Mouse (Mus musculus): ENCODE data around the gene Ikzf3.

Gene Ikzf3

DNA sequence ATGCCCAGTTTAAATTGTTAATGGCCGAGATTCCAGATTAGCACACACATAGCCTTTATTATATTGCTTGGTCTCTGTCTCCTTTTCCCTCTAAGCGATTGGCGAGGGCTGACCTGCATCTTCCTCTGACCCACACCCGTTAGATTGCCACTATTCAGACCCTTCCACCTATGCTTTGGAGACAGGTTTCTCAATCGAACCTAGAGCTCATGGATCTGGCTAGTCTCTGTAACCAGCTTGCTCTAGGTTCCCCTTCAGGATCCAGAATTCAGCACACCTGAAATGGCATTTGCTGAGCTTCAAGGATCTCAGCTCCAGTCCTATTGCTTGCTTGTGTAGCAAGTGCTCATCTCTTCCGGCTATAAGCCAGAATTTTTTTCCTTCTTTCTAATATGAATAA, 23.6 kb upstream of the Ikzf3 start:
- no peak for DNase-seq (ENCODE audit: low read depth, low spot score)

DNA sequence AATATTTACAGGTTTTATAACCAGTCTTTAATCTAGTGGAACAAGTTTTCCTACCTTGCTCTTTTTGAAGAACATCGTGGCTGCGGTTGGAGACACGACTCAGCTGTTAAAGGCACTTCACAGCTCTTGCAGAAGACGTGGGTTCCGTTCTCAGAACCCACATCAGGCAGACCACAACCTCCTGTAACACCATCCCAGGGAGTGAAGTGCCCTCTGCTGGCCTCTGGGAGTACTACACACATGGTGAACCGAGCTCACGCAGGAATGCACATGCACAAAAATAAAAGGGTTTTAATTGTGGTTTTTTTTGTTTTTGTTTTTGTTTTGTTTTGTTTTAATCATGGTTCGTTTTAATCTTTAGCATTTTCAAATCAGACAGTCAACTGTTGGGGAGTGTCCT, 22.5 kb upstream of the Ikzf3 start:
- DNase-seq (ENCODE audit: low read depth, low spot score) = no peak

DNA sequence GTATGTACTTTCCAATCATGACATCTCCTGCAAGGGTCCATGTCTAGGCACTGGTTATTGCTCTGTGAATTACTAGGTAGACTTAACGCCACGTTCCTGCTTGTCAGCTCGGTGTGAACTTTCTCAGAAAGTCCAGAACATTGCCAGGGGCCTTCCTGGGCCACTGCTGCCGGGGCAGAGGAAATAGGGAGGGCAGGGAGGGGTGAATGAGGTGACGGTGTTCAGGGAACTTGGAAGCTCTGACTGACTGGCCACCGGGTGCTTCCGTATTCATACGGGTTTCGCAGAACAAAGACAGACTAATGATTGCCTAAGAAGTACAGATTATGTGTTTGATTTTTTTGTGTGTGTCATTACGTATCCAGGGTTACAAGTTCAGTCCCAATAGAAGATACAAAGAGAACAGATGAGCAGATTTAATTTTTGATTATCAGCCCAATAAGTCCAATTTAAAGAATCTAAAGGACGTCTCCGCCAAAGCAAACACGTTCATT, 18.1 kb upstream of the Ikzf3 start:
- no peak for DNase-seq (ENCODE audit: low read depth, low spot score)

DNA sequence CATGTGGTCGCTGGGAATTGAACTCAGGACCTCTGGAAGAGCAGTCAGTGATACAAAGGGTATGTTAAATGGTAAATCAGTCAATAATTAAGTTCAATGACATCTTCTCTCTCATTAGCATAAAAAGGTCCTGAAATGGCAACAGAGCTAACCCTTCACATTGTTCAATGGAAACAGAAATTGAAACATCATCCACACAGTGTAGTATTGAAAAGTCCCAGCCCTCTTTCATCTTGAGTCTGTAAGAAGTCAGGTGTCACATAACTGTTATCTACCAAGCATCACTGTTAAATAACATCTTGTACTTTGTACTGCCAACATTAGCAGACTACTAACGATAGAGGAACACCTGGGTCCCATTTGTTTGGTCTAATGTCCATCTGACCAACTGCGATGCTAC, 17.2 kb upstream of the Ikzf3 start:
- no peak for DNase-seq (ENCODE audit: low read depth, low spot score)

DNA sequence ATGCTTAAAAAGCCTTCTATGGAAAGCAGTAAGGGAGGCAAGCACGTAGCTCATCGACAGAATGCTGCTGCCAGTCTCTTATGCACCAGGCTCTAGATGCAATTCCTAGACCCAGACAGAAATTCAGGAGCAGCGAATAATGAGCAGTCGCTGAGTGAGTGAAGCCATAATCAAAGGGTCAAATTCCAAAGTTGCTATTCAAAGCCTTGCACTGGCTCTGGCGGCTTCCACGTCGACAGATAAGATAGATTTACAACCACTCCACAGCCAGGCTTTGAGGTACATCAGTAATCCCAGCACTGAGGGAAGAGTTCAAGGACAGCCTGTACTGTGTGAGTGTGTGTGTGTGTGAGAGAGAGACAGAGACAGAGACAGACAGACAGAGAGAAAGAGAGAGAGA, 15.1 kb upstream of the Ikzf3 start:
- DNase-seq (ENCODE audit: low read depth, low spot score) = no peak

DNA sequence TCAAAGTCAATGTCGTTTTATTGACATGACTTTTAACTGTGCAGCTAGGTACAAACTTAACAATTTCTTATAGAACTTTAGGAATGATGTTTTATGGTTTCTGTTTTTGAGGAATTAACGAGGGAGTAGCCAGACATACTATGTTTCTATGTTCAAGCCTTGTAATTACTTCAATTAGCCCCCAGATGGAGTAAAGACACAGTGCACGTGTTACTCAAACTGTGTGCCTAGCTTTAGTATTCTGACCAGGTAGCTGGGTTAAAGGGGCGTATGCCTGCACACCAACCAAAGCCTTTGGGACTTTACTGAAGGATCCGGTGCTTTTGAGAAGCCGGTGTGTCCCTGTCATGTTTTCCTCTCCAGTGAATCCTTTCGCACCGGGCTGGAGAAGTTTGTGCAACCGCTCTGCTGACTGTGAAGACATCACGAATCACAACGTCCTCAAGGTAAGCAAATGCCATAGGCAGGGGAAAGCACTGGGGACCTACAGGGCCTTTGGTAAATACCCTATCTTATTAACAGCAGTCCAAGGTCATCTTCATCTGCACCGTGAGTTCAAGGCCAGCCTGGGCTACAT, 9.4 kb upstream of the Ikzf3 start:
- DNase-seq (ENCODE audit: low read depth, low spot score) = no peak

DNA sequence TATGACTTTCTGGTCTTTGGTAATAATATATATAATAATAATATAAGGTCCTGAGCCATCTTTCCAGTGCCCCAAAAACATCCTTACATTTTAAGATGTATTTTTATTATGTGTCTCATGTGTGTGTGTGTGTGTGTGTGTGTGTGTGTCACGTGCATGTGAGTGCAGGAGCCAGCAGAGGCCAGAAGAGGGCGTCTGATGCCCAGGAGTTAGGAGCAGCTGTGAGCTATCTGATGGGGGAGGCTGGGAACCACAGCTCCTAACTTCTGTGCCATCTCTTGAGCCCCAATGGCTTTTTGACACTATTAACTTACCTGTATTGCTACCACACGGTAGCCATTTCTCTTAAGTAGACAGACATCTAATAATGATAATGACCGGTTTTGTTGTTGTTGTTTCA, 8.1 kb upstream of the Ikzf3 start:
- DNase-seq (ENCODE audit: low read depth, low spot score) = no peak

DNA sequence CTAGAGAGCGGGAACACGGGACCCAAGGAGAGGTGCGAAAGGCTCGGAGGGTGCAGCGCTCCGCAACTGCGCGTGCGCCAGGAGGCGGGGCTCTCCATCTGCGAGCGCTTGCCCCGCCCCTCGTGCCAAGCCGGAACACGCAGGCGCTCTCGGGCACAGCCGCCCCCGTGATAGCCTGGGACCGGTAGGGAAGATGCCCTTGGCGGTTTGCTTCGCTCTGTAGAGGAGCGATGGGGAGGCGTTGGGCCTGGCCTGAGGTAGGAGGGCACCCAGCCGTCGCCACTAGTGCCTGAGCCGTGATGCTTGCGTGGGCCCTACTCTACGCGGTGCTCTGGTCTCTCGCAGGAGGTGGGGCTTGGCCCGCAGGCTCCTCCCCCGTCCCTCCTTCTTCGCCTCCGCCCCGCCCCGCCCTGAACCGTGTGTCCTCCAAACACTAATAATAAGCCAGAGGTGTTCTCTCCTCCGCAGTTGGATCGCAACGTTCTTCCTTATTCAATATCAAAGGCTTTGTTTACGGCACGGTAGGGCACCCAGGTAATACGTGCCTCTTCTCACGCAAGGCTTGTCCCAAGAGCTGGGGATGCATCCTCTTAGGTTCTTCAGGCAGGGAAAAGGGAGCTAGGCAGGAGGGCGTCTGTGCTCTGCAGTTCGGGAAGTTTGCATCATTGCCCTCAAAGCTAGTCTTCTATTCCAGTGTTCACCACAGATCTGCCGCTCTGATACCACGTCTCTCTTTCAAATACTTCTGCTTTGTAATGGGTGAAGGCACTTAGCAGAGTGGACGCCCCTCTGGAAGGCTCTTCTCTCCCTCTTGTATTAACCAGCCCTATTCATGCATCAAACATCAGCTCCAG, 5.4 kb upstream of the Ikzf3 start, which contains the start of gene Zpbp2:
Gene Zpbp2 (plus strand): TSS at position 123 of the 854 bp plus-strand sequence.
- peak; percentile 97 for DNase-seq (ENCODE audit: low read depth, low spot score)

DNA sequence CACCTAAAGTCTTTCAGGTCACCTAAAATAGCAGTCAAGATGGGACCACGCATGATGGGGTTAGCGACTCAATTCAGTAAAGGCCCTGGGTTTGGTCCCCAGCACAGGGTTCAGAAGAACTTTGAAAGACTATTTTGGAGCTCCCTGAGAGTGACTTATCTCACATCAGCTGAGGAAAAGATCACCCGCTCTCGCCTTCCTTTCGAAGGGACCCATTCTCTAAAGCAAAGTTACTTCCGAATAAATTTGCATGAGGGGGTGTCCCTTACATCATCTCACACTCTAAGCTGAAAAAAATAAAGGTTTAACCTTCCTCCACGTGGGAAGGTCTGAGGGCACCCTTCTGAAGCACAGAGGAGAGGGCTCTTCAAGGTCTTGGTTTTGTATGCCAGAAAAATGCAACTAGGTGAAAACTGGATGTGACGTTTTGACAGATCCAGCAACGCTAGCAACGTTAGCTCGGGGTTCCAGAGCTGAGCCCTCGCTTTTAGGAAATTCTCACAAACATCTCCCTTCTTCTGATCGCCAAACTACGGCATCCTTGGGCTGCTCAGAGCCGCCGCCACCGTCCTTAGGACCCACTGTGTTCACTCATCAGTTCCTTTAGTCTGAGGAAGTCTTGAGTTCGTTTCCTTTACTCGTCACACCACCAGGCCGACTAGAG, 4.6 kb upstream of the Ikzf3 start:
- no peak for DNase-seq (ENCODE audit: low read depth, low spot score)

DNA sequence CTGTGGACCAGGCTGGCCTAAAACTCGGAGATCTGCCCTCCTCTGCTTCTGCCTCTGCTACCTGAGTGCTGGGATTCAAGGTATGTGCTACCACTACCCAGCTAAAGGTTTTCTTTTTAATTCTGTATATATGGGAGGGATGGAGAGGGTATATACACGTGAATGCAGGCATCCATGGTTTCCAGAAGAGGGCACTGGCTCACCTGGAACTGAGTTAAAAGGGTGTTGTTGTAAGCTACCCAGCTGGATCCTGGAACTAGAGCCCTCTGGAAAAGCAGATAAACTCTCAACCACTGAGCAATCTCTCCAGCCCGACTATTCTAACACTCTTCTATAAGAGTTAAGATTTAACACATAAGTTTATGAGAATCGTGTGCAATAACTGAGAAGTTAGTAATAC, 3.5 kb upstream of the Ikzf3 start:
- no peak for DNase-seq (ENCODE audit: low read depth, low spot score)

DNA sequence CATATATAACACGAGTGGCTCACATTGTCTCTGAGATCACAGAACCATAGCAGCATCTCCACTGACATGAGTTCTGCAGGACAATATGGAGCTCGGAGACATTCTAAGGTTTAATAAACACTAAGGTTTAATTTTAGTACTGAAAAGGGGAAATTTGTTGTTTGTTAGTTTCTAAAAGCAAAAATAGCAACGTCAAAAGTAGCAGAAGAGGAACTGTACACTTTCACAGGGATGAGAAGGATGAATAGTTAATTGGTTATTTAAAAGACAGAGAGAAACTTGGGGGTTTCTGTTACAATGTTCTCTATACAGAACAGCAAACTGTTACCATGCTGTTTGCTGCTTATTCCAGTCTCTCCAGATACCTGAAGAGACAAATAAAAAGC, 1.5 kb upstream of the Ikzf3 start:
- no peak for DNase-seq (ENCODE audit: low read depth, low spot score)

DNA sequence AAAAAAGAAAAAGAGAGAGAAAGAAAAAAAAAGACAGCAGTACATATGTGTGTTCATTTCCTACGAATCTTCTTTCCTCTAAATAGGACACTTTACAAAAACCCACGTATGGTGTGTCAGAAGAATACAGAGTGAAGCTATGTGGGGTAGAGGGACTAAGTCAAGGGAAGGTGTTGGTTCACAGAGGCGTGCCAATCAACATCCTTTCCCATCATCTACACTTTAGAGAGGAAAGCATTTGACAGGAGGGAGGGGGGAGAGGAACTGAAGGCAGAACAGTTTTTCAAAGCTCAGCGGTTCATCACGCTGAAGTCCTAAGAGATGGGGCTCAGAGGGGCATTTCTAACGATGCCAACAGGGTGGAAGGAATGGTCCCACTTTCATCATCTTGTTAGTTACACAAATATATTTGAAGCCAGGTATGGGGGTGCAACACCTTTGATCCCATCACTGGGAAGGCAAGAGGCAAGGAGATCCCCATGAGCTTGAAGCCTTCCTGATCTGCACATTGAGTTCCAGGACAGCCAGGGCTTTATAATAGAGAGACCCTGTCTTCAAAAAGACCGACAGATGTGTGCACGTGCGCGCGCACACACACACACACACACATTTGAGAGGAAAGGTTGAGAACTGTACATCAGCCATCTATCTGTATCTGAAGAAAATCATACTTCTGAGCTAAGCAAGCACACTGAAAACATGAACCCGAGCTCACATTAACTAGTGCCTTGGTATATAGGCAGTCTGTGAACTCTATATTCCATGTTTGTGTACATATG, 887 bp upstream of the Ikzf3 start:
- DNase-seq (ENCODE audit: low read depth, low spot score) = no peak

DNA sequence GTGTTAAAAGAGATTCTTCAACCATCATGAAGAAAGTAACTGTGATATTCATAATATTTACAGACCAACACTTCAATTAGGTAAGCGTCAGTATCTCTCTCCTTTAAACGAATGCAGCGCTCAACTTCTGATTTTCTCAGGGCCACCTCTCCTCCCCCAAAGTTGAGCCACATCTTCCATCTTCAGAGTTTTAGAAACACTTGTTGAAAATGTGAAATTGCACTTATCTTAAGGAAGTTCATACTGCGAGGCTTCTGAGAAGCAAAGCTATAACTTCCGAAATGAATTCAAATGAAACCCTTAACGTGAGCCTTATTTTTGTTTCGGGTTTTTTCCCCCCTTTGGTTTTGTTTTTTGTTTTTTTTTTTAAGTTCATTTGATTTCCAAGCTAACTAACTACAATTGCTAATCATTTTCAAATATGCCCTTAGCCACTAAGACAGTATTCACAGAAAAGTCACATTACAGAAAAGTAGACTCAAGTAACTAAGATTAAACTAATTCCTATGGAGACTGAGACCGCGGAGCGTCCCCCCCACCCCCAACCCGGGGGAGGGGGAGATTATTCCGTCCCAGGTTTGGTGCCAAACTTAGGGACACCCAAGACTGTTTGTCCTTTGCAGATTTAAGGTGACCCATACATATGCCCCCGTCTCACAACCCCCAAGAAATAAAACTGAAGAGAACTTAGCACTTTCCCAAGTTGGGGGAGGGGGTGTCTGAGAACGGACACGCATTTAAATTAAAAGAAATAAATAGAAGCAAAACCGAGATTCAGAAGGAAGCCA, 747 bp downstream of the Ikzf3 start:
- no peak for DNase-seq (ENCODE audit: low read depth, low spot score)

DNA sequence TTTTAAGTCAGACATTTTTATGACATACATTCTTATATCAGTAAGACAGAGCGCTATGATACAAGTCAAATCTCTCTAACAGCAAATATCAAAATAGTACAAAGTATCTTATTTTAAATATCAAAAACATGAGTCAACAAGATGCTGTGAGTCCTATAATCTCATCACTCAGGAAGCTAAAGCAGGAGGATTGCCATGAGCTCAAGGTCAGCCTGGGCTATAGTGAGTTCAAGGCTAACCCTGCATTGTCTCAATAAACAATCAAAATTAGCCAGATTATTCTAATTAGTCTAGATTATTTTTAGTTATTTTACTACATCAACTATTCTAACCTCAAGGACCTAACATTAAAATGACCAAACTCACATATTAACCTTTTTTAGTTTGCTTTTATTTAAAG, 2.4 kb downstream of the Ikzf3 start:
- DNase-seq (ENCODE audit: low read depth, low spot score) = no peak

DNA sequence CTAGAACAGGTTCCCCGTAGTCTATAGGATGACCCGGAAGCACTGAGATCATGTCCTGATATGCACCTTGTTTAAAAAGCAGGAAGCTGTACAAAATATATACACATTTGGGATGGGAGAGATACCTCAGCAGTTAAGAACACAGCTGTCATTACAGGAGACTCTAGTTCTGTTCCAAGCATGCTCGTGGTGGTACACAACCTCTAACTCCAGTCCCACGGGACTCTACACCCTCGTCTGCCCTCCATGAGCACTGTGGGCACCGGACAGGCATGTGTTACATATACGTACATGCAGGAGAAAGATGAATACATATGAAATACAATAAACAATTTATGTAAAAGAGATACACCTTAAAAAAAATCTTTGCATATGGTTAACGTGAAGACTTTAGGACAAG, 3.3 kb downstream of the Ikzf3 start:
- DNase-seq (ENCODE audit: low read depth, low spot score) = no peak

DNA sequence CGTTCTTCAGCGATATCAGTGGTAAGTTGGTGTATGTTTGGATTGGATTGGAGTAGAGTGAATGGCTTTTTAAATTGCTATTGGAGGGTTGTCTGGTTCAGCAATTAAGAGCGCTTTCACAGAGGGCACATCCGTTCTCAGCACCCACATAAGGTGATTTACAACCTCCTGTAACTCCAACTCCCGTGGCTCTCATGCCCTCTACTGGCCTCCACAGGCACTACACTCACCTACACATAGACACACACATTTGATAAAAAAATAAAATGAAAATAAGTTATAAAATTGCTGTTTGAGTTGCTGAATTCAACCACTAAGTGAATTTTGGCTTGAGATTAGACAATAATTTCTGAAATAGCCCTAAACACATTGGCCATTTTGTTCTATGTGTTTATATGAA, 5.5 kb downstream of the Ikzf3 start:
- DNase-seq (ENCODE audit: low read depth, low spot score) = no peak

DNA sequence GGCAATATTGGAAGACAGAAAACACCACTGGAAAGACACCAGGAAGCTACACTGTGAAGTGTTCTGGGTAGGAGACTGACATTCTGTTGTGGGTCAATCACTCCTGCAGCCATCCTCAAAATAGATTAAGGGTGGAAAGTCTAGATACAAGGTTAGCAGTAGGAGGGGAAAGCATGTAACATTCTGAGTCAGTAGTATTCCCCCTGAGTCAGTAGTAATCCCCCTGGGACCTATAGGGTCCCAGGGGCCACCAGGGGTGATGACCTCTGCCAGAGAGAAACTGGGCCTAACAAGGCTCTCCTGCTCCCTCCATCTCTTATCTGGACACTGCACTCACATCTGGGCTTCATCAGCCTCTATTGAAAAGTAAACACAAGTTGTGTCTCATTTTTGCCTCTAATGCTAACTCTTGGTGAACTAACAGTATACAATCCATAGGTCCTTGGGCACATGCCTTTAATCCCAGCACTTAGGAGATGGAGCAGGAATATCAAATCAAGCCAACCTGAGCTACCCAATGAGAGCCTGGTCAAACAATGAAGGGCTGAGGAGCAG, 8.3 kb downstream of the Ikzf3 start:
- no peak for DNase-seq (ENCODE audit: low read depth, low spot score)

DNA sequence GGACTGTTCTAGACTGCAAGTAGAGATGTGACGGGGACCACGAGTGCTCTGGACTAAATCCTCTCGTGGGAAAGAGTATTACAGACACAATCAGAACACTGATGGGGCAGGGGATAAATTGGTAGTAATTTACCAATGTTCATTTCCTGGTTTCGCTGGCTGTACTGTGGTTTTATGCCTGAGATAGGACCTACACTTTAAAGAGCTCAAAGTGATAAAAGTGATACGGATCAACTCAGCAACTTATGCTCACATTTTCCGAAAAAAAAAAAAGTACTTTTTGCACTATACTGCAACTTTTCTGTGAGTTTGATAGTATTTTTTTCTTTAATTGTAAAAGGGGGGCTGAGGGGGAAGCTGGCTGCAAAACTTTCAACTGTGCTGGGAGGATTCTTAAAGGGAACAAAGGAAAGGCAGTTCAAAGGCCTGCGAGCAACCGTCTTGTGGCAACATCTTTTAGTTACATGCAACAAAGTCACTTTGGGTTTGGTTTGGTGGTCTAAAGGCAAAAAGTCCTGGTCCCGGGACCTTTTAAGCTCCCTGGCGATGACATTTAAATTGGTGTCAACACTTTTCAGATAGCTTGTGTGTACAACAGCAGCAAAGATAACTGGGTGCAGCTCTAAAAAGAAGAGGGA, 18.9 kb downstream of the Ikzf3 start:
- DNase-seq (ENCODE audit: low read depth, low spot score) = no peak

DNA sequence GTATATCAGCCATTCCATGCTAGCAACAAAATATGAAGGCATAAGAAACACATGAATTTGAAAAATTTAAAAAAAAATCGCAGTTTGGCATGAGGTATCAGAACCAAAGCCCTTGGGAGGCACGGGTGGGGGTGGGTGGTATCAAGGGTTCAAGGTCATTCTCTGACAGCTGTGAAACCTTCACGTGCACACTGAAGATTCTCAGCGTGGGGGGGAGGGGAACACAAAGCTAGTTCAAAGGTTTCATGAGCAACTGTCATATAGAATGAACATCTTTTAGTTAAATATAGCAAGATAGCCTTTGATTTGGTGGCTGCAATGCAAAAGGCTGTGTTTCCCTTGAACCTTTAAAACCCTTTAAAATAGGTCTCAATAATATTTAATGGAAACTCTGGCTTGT, 20.7 kb downstream of the Ikzf3 start:
- no peak for DNase-seq (ENCODE audit: low read depth, low spot score)

DNA sequence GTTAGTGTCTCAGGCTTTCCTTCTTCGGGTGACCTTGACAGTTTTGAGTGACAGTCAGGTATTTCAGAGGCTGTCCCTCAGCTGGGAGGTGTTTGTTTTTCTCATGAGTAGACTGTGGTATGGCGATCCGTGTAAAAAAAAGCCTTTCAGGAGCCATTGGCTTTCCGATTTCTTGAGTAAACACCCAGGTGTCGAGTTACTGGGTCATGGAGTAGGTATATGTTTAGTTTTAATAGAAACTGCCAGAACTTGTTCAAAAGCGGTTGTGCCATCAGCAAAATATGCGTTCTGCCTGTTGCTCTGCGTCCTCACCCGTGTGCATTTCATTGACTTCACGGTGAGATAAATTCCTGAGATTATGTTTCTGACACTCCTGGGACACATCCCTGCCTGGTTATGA, 25.4 kb downstream of the Ikzf3 start:
- DNase-seq (ENCODE audit: low read depth, low spot score) = no peak
